Mouse (Mus musculus): ENCODE results near the gene Ric8a. TPM values are rescaled to one million over a fixed set of nuclear protein-coding genes. Genes with fewer than 3 reads are reported as not detected.

The Ric8a gene
- total and polyA plus RNA-seq, 3 experiments, result 52.3 to 63.4 TPM; not detected in 1

- DNase-seq (ENCODE audit: low read depth, low spot score), result no peak
- Histone ChIP-seq H3K79me2 (ENCODE audit: control insufficient read depth, insufficient read depth, low read length, poor library complexity) (no peaks in the 10 kb centered on the region), H3K4me1 (ENCODE audit: control insufficient read depth in 1 of 2, insufficient read depth in 2 of 2, low read length in 2 of 2) (no peaks in the 10 kb centered on the region), H3K36me3 (ENCODE audit: control insufficient read depth in 1 of 2, insufficient read depth in 2 of 2, low read length in 2 of 2) (no peaks in the 10 kb centered on the region), H3K27me3 (ENCODE audit: control insufficient read depth in 1 of 2, insufficient read depth in 2 of 2, low read length in 2 of 2) (no peaks in the 10 kb centered on the region), H3K9me3 (replicated peaks; ENCODE audit: insufficient read depth, low read length) (no peaks in the 10 kb centered on the region), H3K4me3 (ENCODE audit: control insufficient read depth in 1 of 2, insufficient read depth in 1 of 2, low read depth in 2 of 2, low read length in 2 of 2) (no peak overlapping the region), H3K9ac (ENCODE audit: control insufficient read depth, low read depth, low read length, poor library complexity, severe bottlenecking) (no peak overlapping the region), H3K27ac (ENCODE audit: control insufficient read depth, low read depth, low read length) (no peak overlapping the region)
- no peak for TF ChIP-seq SMC3 (IDR thresholded peaks at IDR 0.05; ENCODE audit: low read depth, low read length)
- TF ChIP-seq ZC3H11A (IDR thresholded peaks at IDR 0.05; ENCODE audit: low read depth, low read length), result no peak
- no peak for TF ChIP-seq USF1 (IDR thresholded peaks at IDR 0.05; ENCODE audit: low read depth, low read length)
- TF ChIP-seq MYB (IDR thresholded peaks at IDR 0.05; ENCODE audit: low read depth, low read length), result no peak
- no peak for TF ChIP-seq JUND (IDR thresholded peaks at IDR 0.05; ENCODE audit: low read depth, low read length)
- no peak for TF ChIP-seq USF2 (IDR thresholded peaks at IDR 0.05; ENCODE audit: borderline replicate concordance in 1 of 2, insufficient read depth in 1 of 2, low read depth in 1 of 2, low read length in 2 of 2)
- TF ChIP-seq EP300 (IDR thresholded peaks at IDR 0.05; ENCODE audit: low read depth in 1 of 2, low read length in 2 of 2), result no peak
- no peak for TF ChIP-seq CHD2 (IDR thresholded peaks at IDR 0.05; ENCODE audit: low read length)
- no peak for TF ChIP-seq ELF1 (IDR thresholded peaks at IDR 0.05; ENCODE audit: low read depth, low read length)
Measured at GRCm38 (mm10) chr7:140902036-140902875, 45.5 kb downstream of the Ric8a start.

- Histone ChIP-seq H3K27ac (ENCODE audit: control insufficient read depth, low read depth, low read length) (no peak overlapping the region), H3K79me2 (ENCODE audit: control insufficient read depth, insufficient read depth, low read length, poor library complexity) (no peaks in the 10 kb centered on the region), H3K36me3 (ENCODE audit: control insufficient read depth in 1 of 2, insufficient read depth in 2 of 2, low read length in 2 of 2) (no peaks in the 10 kb centered on the region), H3K4me3 (ENCODE audit: control insufficient read depth in 1 of 2, insufficient read depth in 1 of 2, low read depth in 2 of 2, low read length in 2 of 2) (no peak overlapping the region), H3K9me3 (replicated peaks; ENCODE audit: insufficient read depth, low read length) (no peaks in the 10 kb centered on the region), H3K4me1 (ENCODE audit: control insufficient read depth in 1 of 2, insufficient read depth in 2 of 2, low read length in 2 of 2) (no peaks in the 10 kb centered on the region), H3K27me3 (ENCODE audit: control insufficient read depth in 1 of 2, insufficient read depth in 2 of 2, low read length in 2 of 2) (no peaks in the 10 kb centered on the region), H3K9ac (ENCODE audit: control insufficient read depth, low read depth, low read length, poor library complexity, severe bottlenecking) (peak overlapping the region; percentile 12; the same call in 1 of the 2 replicates)
- peak; percentile 70 for DNase-seq (ENCODE audit: low read depth, low spot score)
- TF ChIP-seq ZC3H11A (IDR thresholded peaks at IDR 0.05; ENCODE audit: low read depth, low read length) (peak; percentile 89), MAX (IDR thresholded peaks at IDR 0.05; ENCODE audit: low read length) (peak; percentile 78), CTCF (IDR thresholded peaks at IDR 0.05 in 2 of 3, conservative IDR thresholded peaks at IDR 0.05 in 1 of 3; ENCODE audit: control insufficient read depth in 1 of 3, insufficient read depth in 1 of 3, low read depth in 2 of 3, low read length in 3 of 3, poor library complexity in 1 of 3, severe bottlenecking in 1 of 3) (peak; percentile 94 to 96 (median 94)), MXI1 (IDR thresholded peaks at IDR 0.05; ENCODE audit: low read depth, low read length) (peak; percentile 51; the same call in 1 of the 2 replicates), MAZ (IDR thresholded peaks at IDR 0.05; ENCODE audit: low read depth, low read length) (no peak), TBP (IDR thresholded peaks at IDR 0.05; ENCODE audit: low read depth, low read length) (no peak), BHLHE40 (IDR thresholded peaks at IDR 0.05; ENCODE audit: borderline replicate concordance, low read depth, low read length) (peak; percentile 73; the same call in 1 of the 2 replicates), RAD21 (IDR thresholded peaks at IDR 0.05; ENCODE audit: low read depth, low read length) (peak; percentile 98), MYC (IDR thresholded peaks at IDR 0.05; ENCODE audit: low read depth, low read length) (peak; percentile 89), GABPA (IDR thresholded peaks at IDR 0.05; ENCODE audit: low read depth, low read length) (no peak), SIN3A (IDR thresholded peaks at IDR 0.05; ENCODE audit: low read length) (peak; percentile 41; the same call in 1 of the 2 replicates), SMC3 (IDR thresholded peaks at IDR 0.05; ENCODE audit: low read depth, low read length) (peak; percentile 98), POLR2AphosphoS2 (IDR thresholded peaks at IDR 0.05; ENCODE audit: low read length) (no peak)
Measured at GRCm38 (mm10) chr7:140903212-140903611, 46.5 kb downstream of the Ric8a start.
